Mouse (Mus musculus): ENCODE measurements around the gene Cadm1. TPM values are rescaled to one million over a fixed set of nuclear protein-coding genes. Genes with fewer than 3 reads are reported as not detected.
A peak's percentile ranks its signal among the peaks of the same experiment; 100 is the strongest.

Gene Cadm1
- total RNA-seq, 2 experiments from 2014 or later = 230 to 269 TPM

- TF ChIP-seq CTCF (IDR thresholded peaks at IDR 0.05) = no peak
- intact Hi-C loops (cut with DNase I) = loop anchor here (2.0 to 10.0 kb wide), 5 partner anchors 84 to 712 kb away; no protein-coding TSS in a partner anchor
- peak overlapping the region; percentile 98 for H3K4me3 ChIP-seq
- no peak overlapping the region for H3K27ac ChIP-seq
- no peak for DNase-seq (ENCODE audit: extremely low spot score in 1 of 2, low spot score in 2 of 2)
Measured at GRCm38 (mm10) chr9:47529182-47529581, 791 bp upstream of the Cadm1 start.

GRCm38 (mm10) chr9:47530544-47530921, 560 bp downstream of the Cadm1 start:
- H3K27ac ChIP-seq = peak overlapping the region; percentile 96
- intact Hi-C loops (cut with DNase I) = loop anchor here (2.0 to 10.0 kb wide), 6 partner anchors 54 to 796 kb away; no protein-coding TSS in a partner anchor
- no peak for TF ChIP-seq CTCF (IDR thresholded peaks at IDR 0.05)

GRCm38 (mm10) chr9:47530922-47531850, 1.2 kb downstream of the Cadm1 start:
- Histone ChIP-seq H3K4me3 (peak overlapping the region; percentile 98), H3K27ac (peak overlapping the region; percentile 96)
- intact Hi-C loops (cut with DNase I) = loop anchor here (2.0 to 10.0 kb wide), 6 partner anchors 54 to 796 kb away; no protein-coding TSS in a partner anchor
- TF ChIP-seq CTCF (IDR thresholded peaks at IDR 0.05) = peak; percentile 38
- DNase-seq (ENCODE audit: extremely low spot score in 1 of 2, low spot score in 2 of 2) = peak; percentile 65 to 70

More at GRCm38 (mm10) chr9:47530544-47530921, 560 bp downstream of the Cadm1 start:
- DNase-seq (ENCODE audit: extremely low spot score in 1 of 2, low spot score in 2 of 2) = no peak
- peak overlapping the region; percentile 98 for H3K4me3 ChIP-seq

- Histone ChIP-seq H3K27ac (peak overlapping the region; percentile 96), H3K4me3 (peak overlapping the region; percentile 98)
- no peak for TF ChIP-seq CTCF (IDR thresholded peaks at IDR 0.05)
- DNase-seq (ENCODE audit: extremely low spot score in 1 of 2, low spot score in 2 of 2) = no peak
- intact Hi-C loops (cut with DNase I) = loop anchor here (10.0 kb wide), 2 partner anchors 542 to 722 kb away; no protein-coding TSS in a partner anchor
Measured at GRCm38 (mm10) chr9:47532215-47532865, 2.4 kb downstream of the Cadm1 start.

GRCm38 (mm10) chr9:47533461-47533860, 3.5 kb downstream of the Cadm1 start:
- no peak for TF ChIP-seq CTCF (IDR thresholded peaks at IDR 0.05)
- Histone ChIP-seq H3K27ac (peak overlapping the region; percentile 46), H3K4me3 (peak overlapping the region; percentile 98)
- intact Hi-C loops (cut with DNase I) = loop anchor here (10.0 kb wide), 2 partner anchors 541 to 721 kb away; no protein-coding TSS in a partner anchor
- no peak for DNase-seq (ENCODE audit: extremely low spot score in 1 of 2, low spot score in 2 of 2)

GRCm38 (mm10) chr9:47534573-47535475, 4.9 kb downstream of the Cadm1 start:
- H3K27ac ChIP-seq = no peak overlapping the region
- TF ChIP-seq CTCF (IDR thresholded peaks at IDR 0.05) = no peak; the same call in 1 of the 2 replicates

GRCm38 (mm10) chr9:47545245-47545644, 15.3 kb downstream of the Cadm1 start:
- Histone ChIP-seq H3K27ac (no peak overlapping the region), H3K4me3 (no peak overlapping the region)
- DNase-seq (ENCODE audit: extremely low spot score in 1 of 2, low spot score in 2 of 2) = no peak
- intact Hi-C loops (cut with DNase I) = no loop called here
- no peak for TF ChIP-seq CTCF (IDR thresholded peaks at IDR 0.05)

More at GRCm38 (mm10) chr9:47534573-47535475, 4.9 kb downstream of the Cadm1 start:
- intact Hi-C loops (cut with DNase I) = loop anchor here (10.0 kb wide), 2 partner anchors 540 to 720 kb away; no protein-coding TSS in a partner anchor
- H3K4me3 ChIP-seq = no peak overlapping the region
- no peak for DNase-seq (ENCODE audit: extremely low spot score in 1 of 2, low spot score in 2 of 2)

GRCm38 (mm10) chr9:47545667-47546066, 15.7 kb downstream of the Cadm1 start:
- Histone ChIP-seq H3K4me3 (no peak overlapping the region), H3K27ac (no peak overlapping the region)
- intact Hi-C loops (cut with DNase I) = no loop called here
- no peak for TF ChIP-seq CTCF (IDR thresholded peaks at IDR 0.05)
- DNase-seq (ENCODE audit: extremely low spot score in 1 of 2, low spot score in 2 of 2) = no peak

GRCm38 (mm10) chr9:47548402-47548801, 18.4 kb downstream of the Cadm1 start:
- no peak for DNase-seq (ENCODE audit: extremely low spot score in 1 of 2, low spot score in 2 of 2)
- intact Hi-C loops (cut with DNase I) = no loop called here
- Histone ChIP-seq H3K4me3 (no peak overlapping the region), H3K27ac (no peak overlapping the region)
- no peak for TF ChIP-seq CTCF (IDR thresholded peaks at IDR 0.05)

- TF ChIP-seq CTCF (IDR thresholded peaks at IDR 0.05) = no peak
- no peak overlapping the region for H3K27ac ChIP-seq
- no peak for DNase-seq (ENCODE audit: extremely low spot score in 1 of 2, low spot score in 2 of 2)
- intact Hi-C loops (cut with DNase I) = no loop called here
- no peak overlapping the region for H3K4me3 ChIP-seq
Measured at GRCm38 (mm10) chr9:47548916-47549315, 18.9 kb downstream of the Cadm1 start.

Measured in left cerebral cortex, adult 2 months (tissue).